Mouse (Mus musculus): ENCODE data around the gene Adamts16.

Adamts16 gene

DNA sequence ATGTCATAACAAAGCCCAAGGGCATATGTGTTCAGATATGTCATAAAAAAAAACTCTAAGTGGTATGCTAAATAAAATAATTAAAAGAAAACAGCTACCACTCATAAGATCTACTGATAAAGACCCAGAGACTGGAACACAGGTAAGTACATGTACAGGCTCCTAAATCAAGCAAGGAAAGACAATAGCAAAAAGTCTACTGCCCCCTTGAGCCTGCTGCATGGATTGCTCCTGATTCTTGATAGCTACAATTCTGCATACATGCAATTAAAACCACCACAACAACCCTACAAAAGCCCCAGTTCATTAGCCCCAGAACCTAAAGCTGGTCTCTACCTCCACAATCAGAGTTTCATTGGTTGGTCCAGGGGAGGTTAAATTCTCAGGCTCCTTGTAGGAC lies 74.1 kb downstream of the Adamts16 start:
- in situ Hi-C loops (cut with MboI, MseI) = no loop called here

DNA sequence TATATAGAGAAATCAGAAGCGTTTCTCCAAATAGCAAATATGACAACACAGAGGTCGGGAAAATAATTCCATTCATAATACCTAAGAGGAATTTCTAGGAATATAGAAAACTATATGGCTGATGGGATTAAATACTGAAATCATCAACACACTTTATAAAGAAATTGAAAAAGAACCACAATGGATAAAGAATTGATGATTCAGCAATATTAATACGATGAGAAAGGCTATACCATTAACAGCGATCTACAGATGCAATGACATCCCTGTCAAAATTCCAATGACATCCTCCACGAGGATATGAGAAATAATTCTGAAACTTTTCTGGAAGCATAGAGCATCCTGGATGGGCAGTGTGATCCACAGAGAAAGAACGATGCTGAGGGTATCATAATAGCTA lies 76.9 kb downstream of the Adamts16 start:
- in situ Hi-C loops (cut with MboI, MseI) = no loop called here

DNA sequence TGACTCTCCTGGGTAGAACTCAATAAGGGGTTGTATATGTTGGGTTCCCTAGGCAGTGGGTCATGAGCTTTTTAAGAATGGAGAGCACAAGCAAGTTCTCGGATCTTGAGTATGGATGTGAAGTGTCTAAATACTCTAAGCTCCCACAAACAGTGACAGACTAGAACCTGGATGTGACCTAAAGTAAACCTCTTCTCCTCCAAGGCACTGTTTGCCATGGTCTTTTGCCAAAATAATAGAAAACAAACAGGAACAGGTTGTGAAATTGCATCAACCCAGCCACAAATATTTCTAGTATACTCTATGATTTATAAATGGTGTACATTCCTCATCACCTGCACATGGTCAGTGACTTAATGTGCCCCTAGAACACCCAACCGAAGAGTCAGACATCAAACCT lies 79.0 kb downstream of the Adamts16 start:
- in situ Hi-C loops (cut with MboI, MseI) = no loop called here

DNA sequence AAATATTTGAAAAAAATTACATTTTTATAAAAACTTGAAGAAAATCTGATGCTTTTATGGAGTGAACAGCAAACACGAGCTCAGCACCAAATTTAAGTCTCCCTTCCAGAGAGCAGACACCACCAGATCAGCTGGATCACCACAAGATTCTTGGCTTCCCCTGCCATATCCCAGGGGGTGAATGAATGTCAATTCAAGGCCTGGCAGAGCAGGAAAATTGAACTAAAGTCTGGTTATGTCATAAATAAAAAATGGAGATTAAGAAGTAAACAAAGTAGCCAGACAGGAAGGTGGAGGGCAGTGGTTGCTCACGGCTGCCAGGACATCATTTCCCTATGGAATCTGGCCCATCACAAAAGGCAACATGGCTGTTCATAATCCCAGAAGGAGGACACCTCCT lies 80.3 kb downstream of the Adamts16 start:
- in situ Hi-C loops (cut with MboI, MseI) = no loop called here

DNA sequence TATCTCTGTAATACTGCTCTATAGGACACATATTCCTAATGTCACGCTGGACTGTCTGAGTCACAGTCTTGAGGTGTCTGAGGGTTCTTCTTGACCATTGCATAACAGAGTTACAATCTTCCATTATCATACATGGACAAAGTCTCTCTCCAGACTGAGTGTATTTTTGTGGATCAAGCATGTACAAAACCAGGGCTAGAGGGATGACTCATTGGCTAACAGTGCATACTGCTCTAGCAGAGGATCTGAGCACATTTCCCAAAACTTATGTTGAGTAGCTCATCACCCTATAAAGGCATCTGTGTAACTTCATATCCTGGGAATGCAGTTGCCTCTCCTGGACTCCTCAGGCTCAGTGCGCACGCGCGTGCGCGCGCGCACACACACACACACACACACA lies 81.4 kb downstream of the Adamts16 start:
- in situ Hi-C loops (cut with MboI, MseI) = no loop called here

DNA sequence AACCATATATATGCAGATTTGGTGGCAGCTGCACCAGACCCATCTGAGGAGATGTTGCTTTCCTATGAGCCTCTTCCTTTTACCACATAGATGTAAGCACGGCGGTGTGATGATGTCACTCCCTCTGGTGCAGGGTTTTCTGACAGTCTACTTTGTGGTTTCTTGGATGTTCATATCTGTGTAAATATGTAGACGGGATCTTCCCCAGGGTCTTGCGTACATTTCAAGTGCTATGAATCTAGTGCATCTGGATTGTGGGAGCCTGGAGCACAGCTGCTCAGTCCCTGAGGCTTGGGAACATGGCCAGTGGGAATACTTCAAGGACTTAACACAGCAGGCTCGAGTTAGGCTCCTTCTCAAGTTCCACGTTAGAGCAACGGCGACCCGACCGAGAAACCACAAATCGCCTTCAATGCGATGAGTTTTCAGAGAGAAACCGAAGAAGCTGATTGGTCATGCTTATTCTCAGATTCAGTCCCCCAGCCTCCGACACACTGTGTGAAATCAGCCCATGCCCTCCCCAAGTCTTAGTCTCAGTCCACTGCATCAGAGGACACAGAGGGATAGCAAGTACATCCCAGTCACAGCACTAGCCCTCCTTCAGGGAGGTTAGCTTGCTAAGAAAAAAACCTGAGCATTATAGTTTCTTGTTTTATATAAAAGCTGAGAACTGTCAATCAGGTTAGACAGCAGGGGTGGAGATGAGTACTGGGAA lies 95.2 kb downstream of the Adamts16 start:
- in situ Hi-C loops (cut with MboI, MseI) = no loop called here

DNA sequence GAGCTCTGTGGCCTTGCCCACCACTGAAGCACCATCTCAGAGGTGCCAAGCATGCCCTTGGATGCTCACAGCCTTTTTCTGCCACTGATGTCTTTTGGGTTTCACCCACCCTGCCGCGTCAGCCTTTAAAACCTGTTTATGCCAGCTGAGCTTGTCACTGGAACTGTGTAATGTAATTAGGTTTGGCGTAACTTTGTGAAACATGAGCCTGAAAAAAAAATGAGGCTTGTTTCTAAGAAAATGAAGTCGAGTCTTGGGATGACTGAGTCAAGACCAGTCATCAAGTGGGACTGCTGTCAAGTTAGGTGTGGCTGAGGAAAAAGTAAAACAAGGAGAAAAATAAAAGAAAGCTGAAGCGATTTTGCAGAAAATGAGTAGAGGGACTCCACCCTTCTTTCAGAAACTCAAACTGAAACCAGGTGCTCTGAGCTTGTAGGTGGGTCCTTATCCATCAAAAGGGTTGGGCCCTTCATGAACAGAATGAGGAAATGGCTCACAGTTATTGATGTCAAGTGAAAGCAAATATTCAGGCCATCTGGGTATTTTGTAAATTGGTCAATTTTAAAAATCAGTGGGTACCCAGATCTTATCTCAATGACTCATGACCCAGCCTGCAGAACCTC lies 97.1 kb downstream of the Adamts16 start:
- in situ Hi-C loops (cut with MboI, MseI) = no loop called here

DNA sequence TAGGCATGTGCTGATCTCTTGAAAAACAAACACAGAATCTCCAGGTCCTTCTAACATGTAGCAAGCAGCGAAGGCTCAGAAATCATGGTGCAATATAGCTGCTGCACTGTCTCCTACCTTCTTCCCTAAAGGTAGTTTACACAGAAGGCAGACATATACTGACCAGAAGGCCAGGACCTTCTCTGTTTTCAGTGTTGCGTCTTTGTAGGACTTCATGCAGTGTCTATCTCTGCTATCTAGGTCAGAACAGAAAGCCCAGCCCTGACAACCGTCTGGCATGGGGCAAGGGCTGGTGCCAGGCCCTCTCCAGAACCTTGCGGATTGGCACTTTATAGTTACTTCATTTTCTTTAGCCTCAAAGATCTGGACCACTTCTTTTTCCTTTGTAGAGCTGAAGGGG lies 98.9 kb downstream of the Adamts16 start:
- in situ Hi-C loops (cut with MboI, MseI) = no loop called here

DNA sequence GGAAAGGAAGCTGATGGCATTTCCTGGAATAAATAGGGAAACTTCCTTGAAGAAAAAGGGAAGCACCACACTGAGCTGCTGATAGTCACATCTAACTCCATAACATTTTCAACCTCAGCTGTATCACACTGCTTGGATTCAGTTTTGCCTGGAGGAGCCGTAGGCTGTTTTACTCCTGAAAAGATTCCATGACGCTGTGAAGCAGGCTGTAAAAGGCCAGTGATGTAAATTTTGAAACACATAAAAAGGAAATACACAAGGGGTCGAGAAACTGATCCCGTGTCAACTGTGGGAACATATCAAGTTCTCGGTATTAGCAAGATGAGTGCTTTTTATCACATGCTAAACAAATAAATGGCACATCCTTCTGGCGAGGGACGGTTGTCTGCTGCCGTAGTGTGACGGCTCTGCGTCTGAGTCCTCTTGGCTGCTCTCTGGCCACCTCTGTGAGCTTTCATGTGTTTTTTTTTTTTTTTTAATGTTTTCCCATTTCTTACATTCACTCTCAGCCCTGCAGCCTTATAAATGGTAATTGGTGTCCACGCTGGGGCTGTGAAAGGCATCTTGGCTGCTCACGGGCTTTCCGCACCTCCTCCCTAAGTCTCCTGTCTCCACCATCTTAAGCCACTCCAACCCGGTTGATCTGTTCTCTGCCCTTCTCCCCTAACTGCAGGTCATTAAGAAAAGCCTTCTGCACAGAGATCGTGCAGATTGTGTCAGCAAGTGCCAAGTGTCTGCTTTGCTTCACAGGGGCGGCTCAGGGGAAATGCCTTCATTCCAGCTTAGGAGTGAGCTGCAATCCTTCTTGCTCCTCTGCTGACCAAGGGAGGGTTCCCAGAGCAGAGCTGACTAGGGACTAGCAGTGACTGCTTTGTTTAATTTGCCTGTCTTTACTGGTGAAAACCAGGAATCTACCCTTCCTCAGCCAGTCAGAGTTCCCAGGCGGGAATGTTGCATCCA lies 101.0 kb downstream of the Adamts16 start:
- in situ Hi-C loops (cut with MboI, MseI) = no loop called here

DNA sequence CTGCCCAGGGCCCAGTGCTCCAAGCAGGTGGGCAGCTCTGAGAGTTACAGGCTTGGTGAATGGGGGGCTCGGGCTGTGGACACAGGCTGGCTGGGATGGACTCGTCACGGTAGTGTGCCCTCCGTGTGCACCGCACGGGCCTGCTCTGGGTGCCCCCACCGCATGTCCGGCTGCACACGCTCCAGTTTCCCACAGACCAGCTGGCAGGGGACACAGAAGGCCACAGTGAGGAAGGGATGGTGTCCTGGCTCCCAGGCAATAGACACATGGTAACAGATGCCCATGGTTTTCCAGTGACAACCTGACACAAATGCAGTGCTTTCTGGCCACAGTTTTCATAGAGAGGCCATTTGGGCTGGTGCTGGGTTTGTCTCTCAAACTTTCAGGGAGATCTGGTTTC lies 102.8 kb downstream of the Adamts16 start:
- in situ Hi-C loops (cut with MboI, MseI) = no loop called here

DNA sequence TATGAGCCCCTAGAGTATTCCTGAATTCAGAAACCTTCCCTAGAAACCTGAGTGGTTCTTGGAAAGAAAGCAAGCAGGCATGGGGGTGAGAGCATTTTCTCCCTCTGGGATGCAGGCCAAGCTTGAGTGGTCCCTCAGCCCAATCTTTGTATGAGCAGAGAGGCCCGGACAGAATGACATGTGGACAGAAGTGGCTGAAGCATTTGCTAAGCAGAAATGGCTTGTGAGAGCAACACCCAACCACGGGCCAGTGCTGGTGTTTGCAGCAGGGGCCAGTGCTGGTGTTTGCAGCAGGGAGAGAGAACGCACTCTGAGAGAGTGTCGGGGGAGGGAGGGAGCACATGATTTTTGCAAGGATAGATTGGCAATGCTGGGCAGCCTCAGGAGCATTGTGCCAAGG lies 105.2 kb downstream of the Adamts16 start:
- in situ Hi-C loops (cut with MboI, MseI) = no loop called here

DNA sequence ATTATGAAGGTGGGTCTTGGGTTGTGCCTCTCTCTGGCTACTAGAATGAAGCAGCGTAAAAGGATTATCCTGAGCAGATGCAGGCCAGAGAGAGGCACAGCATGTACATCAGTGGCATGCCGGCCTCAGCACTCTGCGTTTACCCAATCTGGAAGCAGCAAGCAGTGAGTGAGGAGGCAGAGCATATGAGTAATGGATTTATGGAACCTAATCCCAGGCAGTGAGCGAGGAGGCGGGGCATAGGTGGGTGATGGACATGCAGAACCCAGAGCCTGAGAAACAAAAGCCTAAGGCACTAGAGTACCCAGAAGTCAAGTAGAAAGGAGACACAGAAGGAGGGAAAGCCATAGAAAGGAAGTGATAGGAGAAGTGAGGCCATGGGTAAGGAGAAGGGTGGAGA lies 107.0 kb downstream of the Adamts16 start:
- in situ Hi-C loops (cut with MboI, MseI) = no loop called here

DNA sequence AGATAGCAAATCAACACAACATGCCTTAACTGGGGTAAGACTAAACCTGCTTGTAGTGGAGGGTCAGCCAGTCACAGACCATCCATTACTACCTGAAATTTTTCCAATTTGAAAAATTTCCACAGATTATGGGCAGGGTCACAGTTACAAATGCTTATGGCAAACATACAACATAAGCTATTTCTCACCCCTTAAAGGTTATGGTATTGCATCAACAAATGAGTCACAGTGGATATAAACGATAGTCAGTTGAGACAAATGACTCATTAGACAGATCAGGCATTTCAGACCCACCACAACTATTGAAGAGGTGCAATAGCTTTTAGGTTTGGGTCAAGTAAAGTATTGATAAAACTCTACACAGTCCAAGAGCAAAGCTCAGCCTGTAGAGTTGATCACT lies 107.7 kb downstream of the Adamts16 start:
- in situ Hi-C loops (cut with MboI, MseI) = no loop called here

DNA sequence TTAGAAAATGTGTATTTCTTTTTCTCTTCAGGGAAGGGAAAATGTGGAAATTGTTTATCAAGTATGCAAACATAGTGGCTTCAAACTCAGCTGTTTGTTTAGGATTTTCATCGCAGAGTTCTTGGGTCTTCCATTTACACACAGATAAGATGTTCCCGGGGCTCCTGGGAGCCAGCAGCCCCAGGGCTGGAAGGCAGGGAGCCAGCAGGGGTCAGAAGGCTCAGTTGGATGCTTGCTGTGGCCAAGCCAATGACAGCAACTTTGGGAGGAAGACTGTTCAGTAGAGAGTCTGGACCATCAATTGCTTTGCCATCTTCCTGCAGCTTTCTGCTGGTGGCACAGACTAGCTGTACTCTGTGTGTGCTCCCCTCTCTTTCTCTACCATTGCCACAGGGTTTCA lies 108.4 kb downstream of the Adamts16 start:
- in situ Hi-C loops (cut with MboI, MseI) = no loop called here

DNA sequence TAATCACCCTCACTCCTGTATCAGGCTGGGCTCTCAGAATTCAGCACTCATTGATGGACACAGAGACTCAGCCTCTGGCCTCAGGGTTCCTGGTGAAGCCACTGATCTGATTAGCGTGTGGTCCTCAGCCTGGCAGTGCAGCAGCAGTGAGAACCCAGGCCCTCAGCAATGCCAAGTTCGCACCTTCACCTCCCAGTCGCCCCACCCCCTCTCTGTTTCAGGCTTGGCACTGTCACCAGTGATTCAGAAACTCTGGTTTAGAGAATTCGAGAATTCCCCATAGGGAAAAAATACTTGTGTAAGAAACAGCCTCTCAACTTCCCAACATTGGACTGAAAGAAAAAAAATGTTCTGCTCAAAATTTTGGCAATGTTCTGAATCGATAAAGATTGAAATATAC lies 108.8 kb downstream of the Adamts16 start:
- in situ Hi-C loops (cut with MboI, MseI) = no loop called here

DNA sequence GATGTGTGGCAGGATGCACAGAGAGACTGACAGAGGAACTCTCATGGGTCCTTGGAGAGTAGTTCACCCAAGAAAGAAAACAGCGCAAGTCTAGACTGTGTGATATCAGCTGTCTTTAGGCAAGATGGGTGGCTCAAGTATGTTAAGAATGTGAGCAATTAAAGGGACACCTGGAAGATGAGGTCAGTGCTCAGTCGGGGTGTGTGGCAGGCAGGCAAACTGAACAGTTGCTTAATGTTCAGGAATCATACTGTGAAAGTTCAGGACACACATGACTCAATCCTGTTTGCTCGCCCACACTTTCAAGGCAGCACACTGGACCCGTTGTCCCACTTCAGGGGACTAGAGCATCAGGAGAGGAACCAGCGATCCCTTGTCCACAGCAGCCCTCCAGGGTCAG lies 110.3 kb downstream of the Adamts16 start:
- in situ Hi-C loops (cut with MboI, MseI) = no loop called here

DNA sequence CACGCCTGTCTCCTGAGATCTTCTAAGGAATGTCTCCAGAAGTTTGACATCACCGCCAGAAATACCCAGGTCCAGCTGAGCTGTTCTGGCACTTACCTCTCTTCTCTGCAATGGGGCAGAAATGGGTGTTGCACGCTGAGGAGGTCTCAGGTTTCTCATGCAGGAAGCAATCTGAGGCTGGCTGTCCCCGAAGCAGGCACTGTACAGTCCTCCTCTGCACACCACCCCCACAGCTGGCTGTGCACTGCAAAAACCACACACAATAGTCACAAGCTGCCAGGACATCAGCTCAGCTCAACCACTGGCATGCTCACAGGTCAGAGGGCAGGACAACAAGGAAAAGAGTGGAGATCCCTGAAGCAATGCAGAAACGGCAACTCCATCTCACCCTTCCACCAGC lies 111.6 kb downstream of the Adamts16 start:
- in situ Hi-C loops (cut with MboI, MseI) = no loop called here

DNA sequence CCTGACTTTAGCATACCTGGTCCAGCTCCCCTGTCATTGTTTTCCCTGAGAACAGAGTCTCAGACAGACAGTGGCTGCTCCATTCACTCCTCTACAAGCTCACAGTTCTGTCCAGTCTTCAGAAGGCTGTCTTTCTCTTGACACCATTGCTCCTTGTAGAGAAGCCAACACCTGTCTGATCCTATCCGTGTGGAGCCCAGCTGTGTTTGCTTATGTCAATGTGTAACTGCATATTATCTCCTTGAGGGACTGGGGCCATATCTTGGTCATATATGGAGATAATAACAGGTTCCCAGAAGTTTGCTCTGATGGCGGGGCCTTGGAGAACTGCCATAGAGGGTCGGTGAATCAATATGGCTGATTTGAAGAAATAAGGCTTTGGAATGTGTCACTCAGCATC lies 115.4 kb downstream of the Adamts16 start:
- in situ Hi-C loops (cut with MboI, MseI) = no loop called here

DNA sequence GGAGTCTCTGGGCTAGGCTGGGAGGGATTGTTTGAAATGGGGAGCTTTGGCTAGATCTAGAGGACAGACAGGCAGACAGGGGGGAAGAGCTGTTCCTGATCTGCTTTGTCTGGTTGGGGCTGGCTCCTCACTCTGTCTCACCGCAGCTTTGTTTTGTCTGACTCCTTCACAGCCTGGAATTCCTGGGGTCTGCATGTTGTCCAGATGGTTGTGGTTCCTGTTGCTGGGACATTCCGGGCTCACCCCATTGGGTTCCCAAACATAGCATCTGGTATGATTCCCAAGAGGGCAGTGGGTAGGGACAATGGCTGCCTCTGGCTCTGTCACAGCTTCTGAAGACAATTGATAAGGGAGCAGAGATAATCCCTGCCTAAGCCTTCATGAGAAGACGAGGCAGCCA lies 117.0 kb downstream of the Adamts16 start:
- in situ Hi-C loops (cut with MboI, MseI) = no loop called here

DNA sequence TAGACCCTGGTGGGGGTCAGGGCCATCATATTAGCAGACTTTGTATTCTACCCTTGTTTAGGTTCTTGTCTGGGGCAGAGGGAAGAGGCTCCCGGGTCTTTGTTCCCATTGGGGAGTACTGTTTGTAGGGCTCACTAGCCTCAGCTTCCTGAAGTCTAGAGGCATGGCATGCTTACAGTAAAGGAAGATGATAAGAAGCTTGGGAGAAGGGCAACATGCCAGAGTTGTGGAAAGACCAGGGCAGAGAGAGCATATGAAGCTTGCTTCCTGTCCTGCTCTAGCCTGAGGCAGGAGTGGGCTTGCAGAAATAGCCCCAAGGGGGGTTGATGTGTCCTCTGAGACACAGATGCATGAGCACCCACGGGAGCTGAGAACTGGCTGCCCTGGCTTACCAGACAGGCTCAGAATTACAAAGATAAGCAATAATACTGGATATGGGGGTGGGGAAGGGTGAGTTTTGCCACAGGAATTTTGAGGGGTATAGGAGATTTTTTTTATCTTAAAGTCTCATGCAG lies 117.4 kb downstream of the Adamts16 start:
- in situ Hi-C loops (cut with MboI, MseI) = no loop called here

DNA sequence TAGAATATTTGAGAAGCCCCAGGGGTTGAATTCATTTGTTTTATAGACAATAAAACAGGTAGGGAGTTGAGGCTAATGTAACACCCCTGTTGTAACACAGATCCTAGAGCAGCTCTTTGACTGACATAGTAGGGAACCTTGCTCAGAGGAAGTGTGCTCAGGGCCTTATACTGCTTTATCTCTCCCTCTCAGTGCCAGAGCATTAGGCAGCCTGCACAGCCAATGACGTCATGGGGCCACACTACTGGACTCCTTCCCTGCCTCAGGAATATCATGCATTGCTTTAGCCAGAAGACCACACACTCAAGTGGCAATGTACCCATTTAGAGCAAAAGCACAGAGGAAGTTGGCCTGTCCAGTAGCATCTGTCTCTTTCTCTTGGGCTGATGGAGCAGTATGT lies 121.6 kb downstream of the Adamts16 start:
- in situ Hi-C loops (cut with MboI, MseI) = no loop called here

DNA sequence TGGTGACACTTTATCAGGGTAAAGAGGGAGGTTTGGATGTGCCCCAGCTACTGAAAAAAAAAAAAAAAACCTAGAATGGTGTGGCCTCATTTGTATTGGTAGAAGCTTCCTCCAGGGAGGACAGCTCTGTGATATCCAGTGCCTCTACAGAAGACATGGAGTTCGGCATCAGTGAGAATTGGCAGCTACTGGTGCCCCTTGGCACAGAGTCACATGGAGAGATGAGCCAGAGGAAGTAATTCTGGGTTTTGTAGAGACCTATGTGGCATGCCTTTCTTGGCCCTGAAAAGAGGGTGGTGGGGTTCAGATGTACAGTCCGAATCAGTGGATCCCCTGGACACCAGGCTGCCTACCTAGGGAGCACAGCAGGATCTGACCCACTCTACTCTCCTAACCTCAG lies 122.8 kb downstream of the Adamts16 start:
- in situ Hi-C loops (cut with MboI, MseI) = no loop called here

Measured in regulatory T cell (primary cell).